Mouse (Mus musculus): Measurements from ENCODE around the gene Selenon.
A peak's percentile ranks its signal among the peaks of the same experiment; 100 is the strongest.

Gene Selenon

GRCm38 (mm10) chr4:134551494-134552316, at the start of gene Selenon:
TSS of gene Selenon (minus strand) at chr4:134552166.
- peak; percentile 63 for DNase-seq

- DNase-seq, result no peak
Measured at GRCm38 (mm10) chr4:134601404-134601803, 49.4 kb upstream of the Selenon start.

GRCm38 (mm10) chr4:134600777-134601176, 48.8 kb upstream of the Selenon start:
- no peak for DNase-seq

GRCm38 (mm10) chr4:134600060-134600459, 48.1 kb upstream of the Selenon start:
- no peak for DNase-seq

GRCm38 (mm10) chr4:134596816-134597692, 45.1 kb upstream of the Selenon start:
- no peak for DNase-seq

GRCm38 (mm10) chr4:134594731-134595439, 42.9 kb upstream of the Selenon start:
- no peak for DNase-seq

GRCm38 (mm10) chr4:134592442-134592841, 40.5 kb upstream of the Selenon start:
- no peak for DNase-seq

- DNase-seq, result no peak
Measured at GRCm38 (mm10) chr4:134591506-134592061, 39.6 kb upstream of the Selenon start.

- no peak for DNase-seq
Measured at GRCm38 (mm10) chr4:134590227-134590926, 38.4 kb upstream of the Selenon start.

GRCm38 (mm10) chr4:134589786-134590185, 37.8 kb upstream of the Selenon start:
- no peak for DNase-seq

GRCm38 (mm10) chr4:134588951-134589350, 37.0 kb upstream of the Selenon start:
- DNase-seq, result no peak

GRCm38 (mm10) chr4:134588287-134588686, 36.3 kb upstream of the Selenon start:
- no peak for DNase-seq

- no peak for DNase-seq
Measured at GRCm38 (mm10) chr4:134587636-134588197, 35.8 kb upstream of the Selenon start.

- DNase-seq, result no peak
Measured at GRCm38 (mm10) chr4:134586631-134587030, 34.7 kb upstream of the Selenon start.

GRCm38 (mm10) chr4:134586126-134586525, 34.2 kb upstream of the Selenon start:
- no peak for DNase-seq

- DNase-seq, result no peak
Measured at GRCm38 (mm10) chr4:134583513-134583912, 31.5 kb upstream of the Selenon start.

GRCm38 (mm10) chr4:134581365-134581764, 29.4 kb upstream of the Selenon start:
- no peak for DNase-seq

- peak; percentile 75 for DNase-seq
Measured at GRCm38 (mm10) chr4:134580351-134581148, 28.6 kb upstream of the Selenon start.

GRCm38 (mm10) chr4:134579620-134580019, 27.7 kb upstream of the Selenon start:
- no peak for DNase-seq

- no peak for DNase-seq
Measured at GRCm38 (mm10) chr4:134579212-134579611, 27.2 kb upstream of the Selenon start.

GRCm38 (mm10) chr4:134578407-134578806, 26.4 kb upstream of the Selenon start:
- DNase-seq, result peak; percentile 50

All from right cerebral cortex, postnatal 25 days (tissue).